Mouse (Mus musculus): Measurements from ENCODE around the gene Asprv1.

The Asprv1 gene

DNA sequence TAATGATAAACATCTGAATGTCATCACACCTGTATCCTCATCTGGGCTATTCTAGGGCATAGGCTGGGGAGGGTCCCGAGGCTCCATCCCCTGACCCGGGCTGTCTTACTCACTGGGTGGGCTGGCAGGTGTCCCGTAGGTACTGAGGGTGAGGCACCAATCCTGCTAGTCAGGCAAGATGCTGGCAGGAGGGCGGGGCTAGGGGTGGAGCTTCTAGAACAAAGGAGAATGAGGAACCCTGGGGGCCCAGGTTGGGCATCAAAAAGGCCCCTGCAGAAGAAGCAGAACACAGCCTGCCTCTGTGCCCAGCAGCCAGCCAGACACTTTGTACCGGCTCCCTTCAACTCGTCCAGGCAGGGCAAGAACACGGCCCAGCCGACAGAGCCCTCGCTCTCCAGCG is at the start of gene Asprv1:
TSS of gene Asprv1 (plus strand) at position 219 of the 400 bp plus-strand sequence.
- peak; percentile 26 for DNase-seq (ENCODE audit: low read depth, low spot score)

DNA sequence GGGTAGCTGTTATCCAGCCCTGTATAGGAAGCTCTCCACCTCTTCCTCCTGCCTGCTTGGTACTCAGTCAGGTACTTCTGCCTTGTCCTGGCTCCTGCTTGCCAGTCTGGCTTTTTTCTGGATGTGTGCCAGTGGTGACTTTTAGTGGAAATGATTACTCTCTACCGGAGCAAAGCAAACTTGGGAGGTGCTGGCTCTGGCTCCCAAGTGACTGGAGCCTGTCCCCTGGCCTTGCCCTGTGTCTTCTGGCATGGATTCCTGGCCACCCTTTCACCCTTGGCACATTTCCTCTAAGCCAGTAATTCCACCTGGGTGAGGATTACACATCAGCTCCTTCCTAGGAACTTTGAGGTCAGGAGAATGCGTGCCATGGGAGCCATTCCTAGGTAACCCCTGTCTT is 49.6 kb upstream of the Asprv1 start:
- no peak for DNase-seq (ENCODE audit: low read depth, low spot score)

DNA sequence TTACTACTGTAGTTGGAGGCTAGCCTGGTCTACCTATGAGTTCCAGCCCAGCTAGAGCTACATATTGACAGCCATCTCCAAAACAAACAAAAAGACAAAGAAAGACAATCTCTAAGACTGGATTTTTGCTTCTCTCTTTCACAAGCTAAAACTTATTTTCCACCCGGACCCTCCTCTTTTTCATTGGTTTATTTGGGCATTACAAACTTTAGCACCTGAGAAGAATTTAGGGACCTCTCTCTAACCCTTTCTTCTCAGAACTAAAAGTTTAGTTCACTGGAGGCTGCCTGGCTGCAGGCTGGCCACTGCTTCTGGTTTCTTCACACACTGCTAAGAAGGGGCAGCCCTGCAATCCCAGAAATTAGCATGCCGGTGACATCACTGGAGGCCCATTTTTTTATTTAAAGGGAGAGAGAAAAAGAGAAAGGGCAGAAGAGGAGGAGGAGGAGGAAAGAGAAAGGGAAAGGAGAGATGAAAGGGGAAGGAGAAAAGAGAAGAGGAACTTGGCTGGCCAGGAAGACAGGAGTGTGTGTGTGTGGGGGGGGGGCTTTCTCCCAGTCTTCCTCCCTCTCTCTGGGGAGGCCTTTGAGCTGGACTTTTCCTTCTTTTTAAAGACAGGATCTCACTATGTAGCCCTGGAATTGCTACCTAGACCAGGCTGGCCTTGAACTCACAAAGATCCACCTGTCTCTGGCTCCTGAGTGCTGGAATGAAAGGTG is 48.7 kb upstream of the Asprv1 start:
- no peak for DNase-seq (ENCODE audit: low read depth, low spot score)

DNA sequence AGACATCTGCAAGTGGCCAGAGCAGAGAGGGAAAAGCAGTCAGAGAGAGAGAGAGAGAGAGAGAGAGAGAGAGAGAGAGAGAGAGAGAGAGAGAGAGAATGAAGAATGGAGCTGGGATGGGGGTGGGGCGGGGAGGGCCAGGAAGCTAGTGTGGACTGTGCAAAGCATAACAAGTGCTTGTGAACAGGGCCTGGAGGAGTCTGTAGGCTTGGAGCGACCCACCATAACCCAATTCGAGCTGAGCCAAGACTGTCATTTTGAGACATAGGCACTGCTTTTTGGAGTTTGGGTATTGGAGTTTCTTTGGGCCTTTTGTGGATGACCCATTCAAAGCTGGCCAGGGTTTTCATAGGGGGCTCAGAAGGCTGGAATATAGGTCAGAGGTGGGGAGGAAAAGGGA is 48.0 kb upstream of the Asprv1 start:
- no peak for DNase-seq (ENCODE audit: low read depth, low spot score)

DNA sequence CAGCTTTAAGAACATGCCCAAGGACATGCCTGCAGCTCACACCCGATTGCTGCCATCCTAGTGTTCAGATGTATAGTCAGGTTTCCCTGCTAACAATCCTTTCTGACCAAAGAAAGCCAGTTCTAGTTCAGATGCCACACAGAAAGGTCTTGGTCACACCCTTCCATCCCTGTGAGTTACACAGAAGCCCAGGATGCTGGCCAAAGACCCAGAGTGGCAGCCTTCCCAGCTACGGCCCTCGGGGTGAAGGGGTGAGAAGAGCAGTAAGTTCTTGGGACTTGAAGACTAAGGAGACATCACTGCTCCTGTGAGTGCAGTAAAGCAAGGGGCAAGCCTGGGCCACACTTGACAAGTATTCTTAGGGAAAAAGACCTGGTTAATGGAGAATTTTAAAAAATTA is 44.8 kb upstream of the Asprv1 start:
- DNase-seq (ENCODE audit: low read depth, low spot score) = no peak

DNA sequence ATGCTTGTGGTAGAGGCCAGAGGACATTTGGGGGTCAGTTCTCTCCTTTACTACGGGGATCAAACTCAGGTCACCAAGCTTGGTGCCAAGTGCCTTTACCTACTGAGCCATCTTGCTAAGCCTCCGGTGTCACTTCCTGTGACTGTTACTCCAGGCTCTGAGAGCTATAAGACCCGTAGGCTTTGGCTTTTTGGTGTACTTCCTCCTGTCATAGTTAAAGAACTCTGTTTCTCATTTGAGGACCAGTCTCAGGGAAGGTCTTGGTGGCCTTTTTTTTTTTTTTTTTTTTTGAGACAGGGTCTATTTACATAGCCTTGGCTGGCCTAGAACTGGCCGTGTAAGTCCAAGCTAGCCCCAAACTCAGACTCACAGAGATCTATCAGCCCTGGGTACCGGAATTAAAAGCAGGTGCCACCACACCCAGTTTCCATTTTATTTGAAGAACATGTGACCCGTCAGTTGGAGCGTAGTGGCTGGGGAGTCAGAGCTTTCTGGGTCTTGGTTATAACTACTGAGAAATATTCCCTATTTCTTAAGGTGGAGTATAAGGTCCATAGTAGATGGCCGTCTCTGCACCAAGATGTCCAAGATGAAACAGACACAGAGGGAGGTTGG is 44.3 kb upstream of the Asprv1 start:
- DNase-seq (ENCODE audit: low read depth, low spot score) = peak; percentile 31

DNA sequence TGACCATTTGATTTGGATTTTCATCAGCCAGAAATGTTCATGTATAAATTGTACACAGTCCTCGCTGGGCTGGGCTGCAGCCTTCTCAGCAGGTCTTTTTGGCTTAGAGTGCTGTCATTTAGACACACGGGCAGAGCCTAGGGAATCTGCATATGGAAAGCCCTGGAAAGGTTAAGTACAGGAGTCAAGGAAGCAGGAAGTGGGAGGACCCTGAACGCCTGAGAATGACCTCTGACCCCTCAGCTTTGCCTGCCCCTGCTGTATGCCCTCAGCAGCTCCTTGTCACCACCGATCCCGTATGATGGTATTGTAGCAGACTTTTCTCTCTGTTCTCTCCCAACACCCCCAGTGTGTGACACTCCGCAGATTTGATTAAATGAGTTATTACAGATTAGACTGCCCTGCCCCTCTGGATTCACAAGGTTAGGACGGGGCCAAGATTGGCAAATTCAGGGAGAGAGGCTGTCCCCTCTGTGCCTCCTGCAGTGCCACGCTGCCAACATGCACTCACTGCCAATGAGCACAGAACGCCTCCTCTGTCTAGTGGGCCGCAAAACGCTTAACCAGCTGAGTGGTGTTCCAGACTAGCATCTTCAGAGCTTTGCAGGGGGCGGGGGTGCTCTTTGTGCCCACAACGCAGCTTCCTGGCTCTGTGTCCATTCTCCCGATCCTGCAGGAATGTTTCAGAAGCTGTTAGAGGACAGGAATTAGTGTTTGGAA is 43.5 kb upstream of the Asprv1 start:
- peak; percentile 90 for DNase-seq (ENCODE audit: low read depth, low spot score)

DNA sequence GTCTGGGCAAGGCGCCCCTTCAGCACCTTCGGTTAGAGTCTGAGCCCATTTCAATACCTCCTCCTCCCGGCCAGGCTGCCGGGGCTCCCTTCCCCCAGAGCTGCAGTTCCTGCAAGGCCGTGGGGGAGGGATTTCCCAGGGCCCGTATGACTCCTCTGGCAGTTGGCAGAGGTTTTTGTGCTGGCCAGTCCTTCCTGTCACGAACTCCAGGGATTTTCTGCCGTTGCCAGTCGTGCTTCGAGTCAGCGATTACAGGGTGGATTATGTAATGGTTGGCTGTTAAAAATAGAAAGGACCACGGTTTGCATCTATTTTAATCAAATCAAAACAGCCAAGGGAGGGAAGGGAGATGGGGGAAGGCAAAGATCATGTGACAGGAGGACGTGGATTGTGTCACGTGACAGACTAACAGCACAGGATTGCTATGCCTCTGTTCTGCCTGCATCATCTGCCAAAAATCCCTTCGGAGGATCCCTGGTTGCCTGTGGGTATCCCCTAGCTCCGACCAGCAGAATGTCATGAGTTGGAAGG is 42.8 kb upstream of the Asprv1 start:
- DNase-seq (ENCODE audit: low read depth, low spot score) = peak; percentile 73

DNA sequence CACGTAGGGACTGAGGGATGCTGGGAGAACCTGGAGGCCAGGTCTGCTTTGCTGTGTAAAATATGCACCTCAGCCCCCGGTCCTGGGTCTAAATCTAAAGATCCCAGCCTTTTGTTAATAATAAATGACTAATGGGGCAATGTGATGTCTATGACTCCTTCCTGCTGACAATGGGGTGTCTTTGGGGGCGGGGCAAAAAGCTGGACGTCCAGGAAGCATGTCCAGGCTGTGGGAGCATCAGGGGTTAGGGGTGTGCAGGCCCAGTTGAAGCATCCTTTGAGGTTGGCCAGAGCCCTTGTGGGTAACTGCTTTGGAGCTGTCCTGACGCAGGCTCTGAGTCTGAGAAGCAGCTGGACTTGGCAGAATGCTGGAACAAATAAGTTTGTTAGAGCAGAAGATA is 41.9 kb upstream of the Asprv1 start:
- DNase-seq (ENCODE audit: low read depth, low spot score) = no peak

DNA sequence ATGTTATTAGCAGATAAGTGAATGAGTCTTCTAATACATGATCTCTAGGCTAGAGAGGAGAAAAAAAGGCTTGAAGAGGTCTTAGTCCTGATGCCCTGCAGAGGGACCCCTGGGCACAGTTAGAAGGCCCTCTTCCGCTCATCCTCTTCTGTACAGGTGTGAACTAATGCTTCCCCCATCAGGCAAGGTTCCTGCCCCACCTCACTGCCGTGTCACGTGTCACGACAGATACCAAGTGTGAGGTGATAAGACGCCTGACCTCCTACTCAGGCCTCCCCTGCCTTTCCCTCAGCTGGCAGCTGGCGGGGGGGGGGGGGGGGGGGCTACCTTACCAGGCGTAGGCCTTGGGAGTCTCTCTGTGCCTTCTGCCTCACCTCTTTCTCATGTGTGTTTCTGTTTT is 39.5 kb upstream of the Asprv1 start:
- no peak for DNase-seq (ENCODE audit: low read depth, low spot score)

DNA sequence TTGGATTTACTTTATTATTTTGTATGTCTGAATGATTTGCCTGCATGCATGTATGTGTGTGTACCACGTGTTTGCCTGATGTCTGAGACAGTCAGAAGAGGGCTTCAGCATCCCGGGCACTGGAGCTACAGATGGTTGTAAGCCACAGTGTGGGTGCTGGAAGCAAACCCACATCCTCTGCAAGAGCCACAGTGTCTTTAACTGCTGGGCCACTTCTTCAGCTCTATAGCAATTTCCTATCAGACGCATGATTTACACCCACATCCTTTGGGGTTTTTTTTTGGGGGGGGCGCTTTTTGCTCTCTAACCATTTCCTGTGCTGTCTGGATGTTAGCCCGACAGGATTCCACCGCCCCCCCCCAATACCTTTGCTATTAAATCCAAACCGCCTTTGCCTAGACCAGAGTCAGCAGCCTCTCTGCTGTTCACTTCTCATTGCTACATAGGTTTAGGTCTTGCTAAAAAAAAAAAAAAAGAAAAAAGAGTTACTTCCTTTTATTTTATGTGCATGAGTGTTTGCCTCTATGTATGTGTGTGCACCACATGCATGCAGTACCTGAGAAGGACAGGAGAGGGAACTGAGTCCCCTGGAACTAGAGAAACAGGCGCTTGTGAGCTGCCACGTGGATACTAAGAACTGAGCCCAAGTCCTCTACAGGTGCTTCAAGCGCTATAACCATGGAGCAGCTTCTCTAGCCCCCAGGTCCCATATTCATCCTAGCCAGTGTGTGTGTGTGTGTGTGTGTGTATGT is 34.6 kb upstream of the Asprv1 start:
- DNase-seq (ENCODE audit: low read depth, low spot score) = peak; percentile 83

DNA sequence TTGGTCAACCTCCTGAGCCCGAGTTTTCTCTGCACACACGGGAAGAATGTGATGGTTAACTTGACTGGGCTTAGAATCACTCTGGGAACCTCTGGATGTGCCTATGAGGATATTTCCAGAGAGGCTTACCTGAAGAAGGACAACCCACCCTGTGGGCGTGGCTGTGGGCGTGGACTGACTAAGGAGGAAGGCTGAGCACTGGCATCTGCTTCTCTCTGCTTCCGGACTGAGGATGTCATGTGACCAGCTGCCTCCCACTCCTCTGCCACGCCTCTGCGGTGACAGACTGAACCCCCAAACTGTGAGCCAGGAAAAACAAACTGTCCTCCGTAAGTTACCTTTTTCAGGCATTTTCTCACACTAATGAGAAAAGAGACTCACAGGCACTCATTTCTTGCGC is 33.3 kb upstream of the Asprv1 start:
- peak; percentile 93 for DNase-seq (ENCODE audit: low read depth, low spot score)

DNA sequence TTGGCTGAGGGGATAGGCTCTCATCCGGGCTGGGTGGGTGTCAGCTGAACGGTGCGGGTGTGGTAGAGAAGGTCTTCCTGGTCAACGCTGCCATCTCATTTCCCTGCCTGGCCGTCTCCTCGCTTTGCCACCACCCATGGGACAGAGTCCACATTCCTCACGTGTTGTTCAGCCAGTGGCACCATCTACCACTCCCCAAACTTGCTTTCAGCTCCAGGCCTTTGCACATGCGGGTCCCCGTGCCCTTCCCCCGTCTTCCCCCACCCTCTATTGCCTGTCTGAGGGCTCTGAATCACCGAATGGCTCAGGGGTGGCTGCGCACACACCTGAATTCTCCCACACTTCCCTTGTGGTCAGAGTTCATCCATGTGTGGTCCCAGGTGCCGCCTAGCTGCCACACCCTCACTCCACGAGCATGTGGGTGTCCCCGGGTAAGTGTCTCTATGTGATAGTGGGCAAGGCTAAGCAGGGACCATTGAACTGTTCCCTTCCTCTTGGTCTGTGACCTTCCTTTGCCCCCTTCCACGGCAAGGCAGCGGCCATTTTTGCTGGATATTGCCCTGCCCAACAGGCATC is 32.0 kb upstream of the Asprv1 start:
- no peak for DNase-seq (ENCODE audit: low read depth, low spot score)

DNA sequence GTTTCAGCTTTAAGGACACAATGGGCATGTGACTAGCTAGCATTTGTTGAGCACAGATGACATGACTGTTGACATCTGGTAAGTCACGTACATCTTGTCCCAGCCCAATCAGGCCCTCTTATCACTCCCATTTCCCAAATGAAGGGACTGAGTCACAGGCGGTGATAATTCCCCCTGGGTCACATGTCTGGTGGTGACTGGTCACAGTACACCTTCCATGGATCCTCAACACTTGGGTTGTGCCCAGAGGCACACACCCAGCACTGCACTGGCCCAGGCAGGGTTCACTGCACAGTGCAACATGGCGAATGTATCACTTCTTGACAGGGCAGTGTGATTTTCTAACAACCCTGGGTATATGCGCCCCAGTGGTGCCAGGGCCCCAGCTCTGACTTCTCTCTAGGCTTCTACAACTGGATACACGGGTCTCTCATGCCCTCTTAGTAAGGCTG is 29.2 kb upstream of the Asprv1 start:
- no peak for DNase-seq (ENCODE audit: low read depth, low spot score)

DNA sequence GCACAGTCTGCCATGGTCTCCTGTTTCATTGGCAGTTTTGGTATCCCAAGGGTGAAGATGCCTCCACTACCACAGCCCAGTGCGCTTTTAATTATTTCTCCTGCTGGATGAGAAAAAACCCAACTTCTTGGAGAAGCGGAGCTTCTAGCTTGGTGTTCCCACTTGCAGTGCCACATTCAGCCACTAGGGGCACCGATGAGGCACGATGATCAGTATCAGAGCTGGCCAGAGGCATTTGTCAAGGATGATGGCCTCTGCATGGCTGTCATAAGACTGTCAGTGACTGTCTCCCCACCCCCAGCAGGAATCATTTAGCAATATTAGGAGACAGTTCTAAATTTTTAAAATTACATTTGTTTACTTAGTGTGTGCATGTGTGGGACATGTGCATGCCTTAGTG is 28.8 kb upstream of the Asprv1 start:
- peak; percentile 81 for DNase-seq (ENCODE audit: low read depth, low spot score)

DNA sequence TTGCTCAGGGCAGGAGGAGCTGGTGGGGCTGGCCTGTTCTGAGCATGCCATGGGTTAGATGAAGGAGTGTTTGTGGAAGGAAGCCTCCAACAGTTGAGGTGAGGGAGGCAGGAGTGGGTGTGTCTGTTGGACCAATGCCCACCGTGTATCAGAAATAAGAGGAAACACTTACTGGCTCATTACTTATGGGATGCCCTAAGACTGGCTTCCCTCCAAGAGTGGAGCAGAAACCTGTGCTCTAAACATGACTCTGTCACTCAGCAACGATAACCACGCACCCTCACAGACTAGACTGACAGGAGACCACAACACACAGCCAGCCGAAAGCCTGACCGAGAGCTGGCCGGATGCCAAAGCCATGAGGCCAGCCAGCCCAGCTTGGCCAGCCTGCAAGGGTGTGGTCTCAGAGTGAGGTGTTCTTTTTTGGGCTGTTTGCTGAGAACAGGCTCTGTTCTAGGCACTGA is 28.0 kb upstream of the Asprv1 start:
- no peak for DNase-seq (ENCODE audit: low read depth, low spot score)

DNA sequence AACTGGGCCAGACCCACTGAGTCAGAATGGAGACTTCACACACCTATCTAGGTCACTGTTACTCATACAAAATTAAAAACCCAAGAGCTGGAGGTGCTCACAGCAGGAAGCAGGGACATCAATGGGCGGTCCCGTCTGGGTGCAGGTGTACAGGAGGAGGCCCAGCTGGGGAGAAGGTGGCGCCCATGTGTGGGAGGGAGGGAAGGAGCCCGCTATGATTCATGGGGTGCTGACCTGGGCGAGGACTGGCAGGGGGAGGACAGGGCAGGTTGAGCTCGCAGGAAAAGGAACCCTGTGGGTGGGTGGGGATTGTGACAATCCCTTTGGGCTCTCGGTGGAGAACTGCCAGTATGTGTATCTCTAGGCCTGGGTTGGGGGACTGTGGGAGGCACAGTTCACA is 22.7 kb upstream of the Asprv1 start:
- DNase-seq (ENCODE audit: low read depth, low spot score) = no peak

DNA sequence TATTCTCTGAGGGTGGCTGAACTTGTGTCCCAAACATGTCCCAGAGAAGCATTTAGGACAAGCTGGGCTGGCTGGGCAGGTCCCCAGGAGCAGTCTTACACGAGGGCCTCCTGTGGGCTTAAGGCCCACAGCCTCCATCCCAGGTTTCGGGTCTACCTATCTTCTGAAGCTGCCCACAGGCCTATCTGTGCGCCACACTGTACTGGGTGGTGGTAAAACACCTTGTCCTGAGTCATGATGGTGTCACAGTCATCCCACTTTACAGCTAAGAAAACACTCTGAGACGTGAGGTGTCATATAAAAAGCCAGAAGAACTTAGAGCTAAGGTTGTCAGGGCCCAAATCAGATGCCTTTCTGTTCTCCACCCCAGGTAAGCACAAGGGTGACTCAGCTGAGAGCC is 21.7 kb upstream of the Asprv1 start:
- no peak for DNase-seq (ENCODE audit: low read depth, low spot score)

DNA sequence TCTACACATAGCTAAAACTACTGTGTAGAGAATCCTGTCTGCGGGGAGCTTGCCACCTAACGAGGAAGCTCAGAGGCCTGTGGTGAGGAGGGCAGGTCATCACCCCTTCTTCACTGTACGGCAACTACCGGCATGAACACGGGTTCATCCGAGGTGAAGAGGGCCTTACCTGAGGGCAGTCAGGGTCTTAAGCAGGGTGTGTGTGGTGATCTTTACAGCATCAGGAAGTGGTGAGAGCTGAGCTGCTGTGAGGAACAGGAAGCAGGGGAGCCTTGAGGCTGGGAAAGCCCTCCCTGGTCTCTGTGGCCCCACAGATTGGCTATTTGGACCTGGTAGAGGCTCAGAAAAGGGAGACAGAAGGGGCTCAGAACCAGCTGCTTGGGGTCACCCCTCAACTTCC is 20.5 kb upstream of the Asprv1 start:
- DNase-seq (ENCODE audit: low read depth, low spot score) = no peak

DNA sequence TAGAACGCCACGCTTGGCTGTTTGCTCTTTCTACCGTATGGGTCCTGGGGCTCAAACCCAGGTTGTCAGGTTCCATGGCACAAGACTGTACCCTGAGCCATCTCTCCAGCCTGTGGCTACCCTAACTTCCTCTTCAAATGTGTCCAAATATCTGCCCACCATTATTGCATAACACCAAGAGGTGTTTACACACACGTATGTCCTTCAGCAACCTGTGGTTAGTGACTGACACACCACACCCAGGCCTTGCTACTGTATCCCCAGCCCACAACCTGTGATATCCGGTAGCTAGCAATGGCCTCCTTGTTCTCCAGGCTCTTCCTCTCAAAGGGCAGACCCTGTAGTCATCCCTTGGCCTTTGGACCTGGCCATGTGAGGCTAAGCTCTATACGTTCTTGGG is 18.7 kb upstream of the Asprv1 start:
- no peak for DNase-seq (ENCODE audit: low read depth, low spot score)

DNA sequence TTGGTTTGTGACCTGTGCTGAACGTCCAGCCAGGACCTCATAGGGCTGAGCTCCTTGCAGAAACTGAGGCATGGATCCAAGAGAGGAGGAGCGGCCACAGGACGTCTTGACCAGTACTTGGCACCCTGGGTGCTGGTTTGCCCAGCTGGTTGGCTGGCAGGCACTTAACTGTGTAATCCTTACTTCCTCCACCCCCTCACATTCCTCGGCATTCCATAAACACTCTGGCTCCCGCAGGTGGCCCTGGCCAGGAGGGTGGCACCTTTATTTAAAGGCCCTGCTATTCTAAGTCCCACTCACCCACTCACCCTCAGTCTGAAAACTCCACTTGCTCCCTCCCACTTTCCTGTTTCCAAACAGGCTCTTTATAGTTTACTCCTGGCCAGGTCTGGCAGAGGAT is 17.2 kb upstream of the Asprv1 start:
- DNase-seq (ENCODE audit: low read depth, low spot score) = no peak
